Mouse (Mus musculus): Measurements from ENCODE around the gene Amt.

Gene Amt

DNA sequence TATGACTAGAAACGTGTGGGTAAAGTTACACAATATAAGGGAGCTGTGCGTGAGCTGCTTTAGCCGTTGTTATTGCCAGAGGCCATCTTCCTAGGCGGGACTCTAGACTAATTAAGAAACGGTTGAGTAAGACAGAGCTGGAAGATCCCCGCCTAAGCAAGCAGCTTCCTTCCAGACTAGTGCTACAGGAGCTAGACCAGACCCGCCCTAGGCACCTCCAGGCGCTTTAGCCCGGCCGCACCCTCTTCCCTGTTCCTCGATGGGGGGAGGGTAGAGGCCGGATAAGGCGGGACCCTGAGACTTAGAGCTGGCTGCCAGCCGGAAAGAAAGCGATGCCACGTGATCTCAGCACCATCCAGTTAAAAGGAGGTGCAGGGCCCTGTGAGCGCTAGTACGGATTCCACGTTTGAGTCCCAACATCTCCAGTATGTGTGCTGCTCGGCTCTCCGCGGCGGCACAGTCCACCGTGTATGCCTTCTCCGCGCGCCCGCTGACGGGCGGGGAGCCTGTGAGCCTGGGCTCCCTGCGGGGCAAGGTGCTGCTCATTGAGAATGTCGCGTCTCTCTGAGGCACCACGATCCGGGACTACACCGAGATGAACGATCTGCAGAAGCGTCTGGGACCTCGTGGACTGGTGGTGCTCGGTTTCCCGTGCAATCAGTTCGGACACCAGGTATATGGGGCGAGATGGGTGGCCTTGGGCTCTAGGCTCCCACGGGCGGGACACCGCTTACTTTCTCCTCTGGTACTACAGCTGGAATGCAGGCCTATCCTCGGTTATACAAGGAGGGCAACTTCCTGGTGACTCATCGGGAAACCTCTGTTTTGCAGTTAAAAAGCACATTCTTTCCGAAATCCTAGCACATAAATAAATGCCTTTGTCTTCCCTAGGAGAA is 42.5 kb downstream of the Amt start, which contains the start of gene Gpx1:
Gene Gpx1, plus strand, starts transcription at position 18 of the 896 bp plus-strand sequence.
- peak; percentile 93 for DNase-seq (ENCODE audit: low read depth, low spot score)

DNA sequence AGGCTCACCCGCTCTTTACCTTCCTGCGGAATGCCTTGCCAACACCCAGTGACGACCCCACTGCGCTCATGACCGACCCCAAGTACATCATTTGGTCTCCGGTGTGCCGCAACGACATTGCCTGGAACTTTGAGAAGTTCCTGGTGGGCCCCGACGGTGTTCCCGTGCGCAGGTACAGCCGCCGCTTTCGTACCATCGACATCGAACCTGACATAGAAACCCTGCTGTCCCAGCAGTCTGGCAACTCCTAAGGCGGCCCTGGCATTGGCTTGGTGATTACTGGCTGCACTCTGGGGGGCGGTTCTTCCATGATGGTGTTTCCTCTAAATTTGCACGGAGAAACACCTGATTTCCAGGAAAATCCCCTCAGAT is 43.2 kb downstream of the Amt start:
- DNase-seq (ENCODE audit: low read depth, low spot score) = no peak

DNA sequence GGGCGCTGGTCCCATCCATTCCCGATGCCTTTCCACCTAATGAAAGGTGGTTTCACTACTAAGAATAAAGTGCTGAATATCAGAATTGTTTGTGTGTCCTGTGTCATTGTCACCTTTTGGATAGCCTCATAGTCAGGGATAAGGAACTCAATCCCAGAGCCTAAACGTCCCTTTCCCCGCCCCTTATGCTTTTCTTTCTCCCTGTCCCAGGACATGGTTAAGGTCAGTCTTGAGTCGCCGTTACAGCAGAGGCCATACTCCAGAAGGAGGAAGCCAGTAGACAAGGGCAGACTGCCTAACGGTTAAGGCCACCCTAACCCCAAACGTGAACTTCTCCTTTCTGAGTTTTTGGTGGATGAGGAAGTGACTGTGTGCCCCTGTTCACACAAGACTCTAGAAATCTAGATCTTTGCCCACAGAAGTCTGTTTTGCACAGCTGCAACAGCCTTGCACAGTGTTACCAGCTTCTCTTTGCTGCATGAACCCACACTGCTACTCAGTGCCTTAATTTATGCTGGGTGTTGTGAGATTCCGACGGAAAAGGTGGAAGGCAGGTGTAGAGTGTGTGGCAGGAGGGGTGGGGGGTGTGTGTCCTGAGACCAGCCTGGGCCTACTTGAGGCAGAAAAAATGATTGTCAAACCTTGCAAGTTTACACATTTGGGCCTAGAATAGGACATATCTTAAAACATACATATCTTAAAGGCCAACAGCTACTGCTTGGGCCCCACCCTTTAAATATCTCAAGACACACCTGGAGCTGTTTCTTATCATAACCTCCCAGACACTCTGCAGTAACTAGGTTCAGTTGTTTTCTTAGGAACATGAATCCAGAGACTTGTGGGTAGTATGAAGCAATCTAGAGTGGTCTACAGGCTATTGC is 43.8 kb downstream of the Amt start:
- no peak for DNase-seq (ENCODE audit: low read depth, low spot score)

DNA sequence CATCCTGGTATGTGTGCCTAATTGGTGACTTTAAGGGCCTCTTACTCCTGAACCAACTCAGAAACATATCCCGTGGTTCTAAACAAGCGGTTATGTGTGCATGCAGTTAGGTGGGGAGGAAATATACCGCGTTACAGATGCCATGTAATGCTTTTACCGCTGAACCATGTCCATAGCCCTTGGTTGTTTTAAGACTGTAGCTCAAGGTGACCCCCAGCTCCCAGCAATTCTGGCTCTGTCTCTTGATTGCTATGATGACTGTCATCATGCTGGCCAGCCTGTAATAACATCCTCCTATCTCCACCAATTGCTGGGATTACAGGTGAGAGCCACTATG is 44.5 kb downstream of the Amt start:
- DNase-seq (ENCODE audit: low read depth, low spot score) = no peak

DNA sequence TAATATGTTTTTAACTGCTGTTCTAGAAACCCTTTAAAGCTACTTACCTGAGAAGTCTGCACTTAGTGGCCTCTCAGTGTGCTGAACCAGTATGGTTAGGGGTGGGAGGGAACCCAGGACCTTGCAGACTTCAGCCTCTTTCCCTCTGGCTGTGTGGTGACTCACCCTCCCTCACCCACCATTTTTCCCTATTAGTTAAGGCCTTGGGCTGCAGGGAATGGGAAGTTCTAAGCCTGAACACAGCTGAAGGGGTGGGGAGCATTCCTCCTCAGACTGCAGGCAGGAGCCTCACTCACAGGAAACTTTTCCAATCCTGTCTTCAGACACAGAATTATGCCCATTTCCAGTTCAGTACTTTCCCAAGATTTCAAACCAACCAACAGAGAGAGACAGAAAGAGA is 45.1 kb downstream of the Amt start:
- no peak for DNase-seq (ENCODE audit: low read depth, low spot score)

DNA sequence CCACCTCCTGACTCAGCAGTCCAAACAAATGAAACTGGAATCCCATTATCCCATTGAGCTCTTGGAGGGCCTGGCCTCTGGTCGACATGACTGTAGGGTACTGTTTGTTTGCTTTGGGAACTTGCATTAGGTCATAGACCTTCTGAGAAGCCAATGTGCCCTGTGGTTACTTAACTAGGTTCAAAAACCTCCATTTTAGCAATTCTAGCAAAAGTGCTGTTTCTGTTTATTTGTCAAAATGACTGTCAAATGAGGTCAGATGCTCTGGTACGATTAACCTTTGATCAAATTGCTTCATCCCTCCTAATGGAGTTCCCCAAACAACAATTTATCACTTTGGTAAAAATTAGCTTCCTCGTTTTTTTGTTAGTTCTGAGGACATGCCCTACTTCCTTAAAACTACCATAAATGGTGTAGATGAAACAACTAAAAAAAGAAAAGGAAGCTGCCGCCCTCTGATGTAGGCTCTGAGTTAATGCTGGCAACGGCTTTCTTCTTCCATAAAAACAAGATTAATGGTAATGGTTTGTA is 45.7 kb downstream of the Amt start:
- no peak for DNase-seq (ENCODE audit: low read depth, low spot score)

DNA sequence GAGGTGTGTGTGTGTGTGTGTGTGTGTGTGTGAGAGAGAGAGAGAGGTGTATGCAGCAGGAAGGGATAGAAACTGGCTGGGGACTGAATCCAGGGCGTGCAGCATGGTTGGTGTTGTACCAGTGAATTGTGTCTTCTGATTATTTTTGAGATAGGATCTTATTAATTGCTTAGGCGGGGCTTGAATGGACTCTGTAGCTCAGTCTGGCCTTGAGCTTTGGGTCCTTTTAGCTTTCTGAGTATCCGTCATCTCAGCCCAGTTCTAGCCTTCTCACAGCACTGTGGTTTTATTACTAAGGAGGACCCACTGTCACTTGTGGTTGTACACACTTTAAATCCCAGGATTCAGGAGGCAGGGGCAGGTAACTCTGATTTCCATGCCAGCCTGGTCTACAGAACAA is 46.7 kb downstream of the Amt start:
- no peak for DNase-seq (ENCODE audit: low read depth, low spot score)

DNA sequence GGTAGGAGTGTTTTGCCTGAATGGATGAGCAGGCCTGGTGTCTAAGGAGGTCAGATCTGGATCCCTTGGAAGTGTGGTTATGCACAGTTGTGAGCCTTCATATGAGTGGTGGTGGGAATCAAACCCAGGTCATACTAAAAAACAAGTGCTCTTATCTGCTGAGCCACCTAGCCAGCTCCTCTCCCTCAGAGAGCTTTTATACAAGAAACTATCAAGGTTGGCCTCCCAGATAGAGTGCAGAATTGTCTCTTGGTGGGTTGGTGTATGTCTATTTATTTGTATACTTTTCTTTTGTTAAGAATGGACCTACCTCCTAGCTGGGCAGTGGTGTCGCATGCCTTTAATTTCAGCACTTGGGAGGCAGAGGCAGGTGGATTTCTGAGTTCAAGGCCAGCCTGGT is 47.2 kb downstream of the Amt start:
- DNase-seq (ENCODE audit: low read depth, low spot score) = no peak

DNA sequence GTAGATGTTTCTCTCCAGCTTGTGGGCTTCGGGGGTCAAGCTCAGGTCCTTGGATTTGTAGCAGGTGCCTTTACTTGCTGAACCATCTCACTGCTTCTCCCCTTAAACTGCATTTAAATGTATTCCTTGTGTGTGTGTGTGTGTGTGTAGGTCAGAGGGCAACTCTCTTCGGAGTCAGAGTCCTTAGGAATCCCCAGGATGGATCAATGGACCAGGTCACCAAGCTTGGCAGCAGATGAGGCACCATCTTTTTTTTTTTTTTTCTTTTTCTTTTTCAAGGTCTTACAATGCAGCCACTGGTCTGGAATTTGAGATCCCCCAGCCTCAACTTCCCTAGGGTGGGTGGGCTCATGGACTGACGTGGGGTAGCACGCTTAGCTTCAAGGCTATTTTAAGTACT is 47.8 kb downstream of the Amt start:
- no peak for DNase-seq (ENCODE audit: low read depth, low spot score)

DNA sequence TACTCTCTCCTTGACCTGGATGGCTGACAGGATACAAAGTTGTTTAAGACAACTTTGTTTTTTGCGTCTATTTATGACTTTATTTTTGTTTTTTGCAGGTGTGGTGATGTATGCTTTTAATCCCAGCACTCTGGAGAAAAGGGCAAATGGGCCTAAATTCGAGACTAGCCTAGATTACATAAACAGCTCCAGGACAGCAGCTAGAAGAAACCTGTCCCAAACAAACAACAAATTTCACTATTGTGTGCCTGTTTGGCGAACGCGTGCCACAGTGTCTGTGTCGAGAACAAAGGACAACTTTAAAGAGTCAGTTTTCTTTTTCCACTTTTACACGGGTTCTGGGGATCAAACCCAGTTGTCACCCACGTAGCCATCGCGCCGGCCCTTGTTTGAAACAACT is 50.4 kb downstream of the Amt start:
- DNase-seq (ENCODE audit: low read depth, low spot score) = no peak

DNA sequence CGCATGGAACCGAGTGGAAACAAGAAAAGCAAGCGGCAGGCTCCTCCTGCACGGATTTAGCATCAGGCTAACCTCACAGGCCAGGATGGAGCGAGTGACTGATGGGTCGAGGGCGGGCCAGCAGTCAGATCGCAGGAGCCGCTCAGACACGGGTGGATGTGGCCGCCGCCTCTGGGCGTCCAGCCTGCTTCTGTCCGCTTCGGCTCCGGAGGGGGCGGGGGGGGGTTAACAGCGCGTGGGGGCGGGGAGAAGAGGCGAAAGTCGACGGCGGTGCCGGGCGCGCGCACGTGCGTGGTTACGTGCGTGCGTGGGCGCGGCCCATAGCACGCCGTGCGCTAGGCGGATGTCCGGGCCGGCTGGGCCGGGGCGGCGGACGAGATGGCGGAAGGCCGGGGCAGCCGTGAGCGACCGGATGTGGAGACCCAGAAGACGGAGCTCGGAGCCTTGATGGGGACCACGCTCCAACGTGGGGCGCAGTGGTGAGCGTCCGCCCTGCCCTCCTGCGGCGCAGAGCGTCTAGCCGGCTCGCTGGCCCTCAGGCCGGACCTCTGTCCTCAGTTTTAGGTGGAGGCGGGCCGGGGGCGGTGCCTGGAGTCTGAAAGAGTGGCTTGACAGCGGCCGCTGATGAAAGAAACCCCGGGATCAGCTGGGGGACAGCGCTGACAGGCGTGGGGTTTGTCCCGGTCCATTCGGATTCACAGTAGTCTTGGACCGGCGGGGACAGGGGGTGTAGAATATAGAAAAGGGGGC is 51.1 kb downstream of the Amt start, which contains the start of gene Usp4:
Gene Usp4, plus strand, starts transcription at position 314 of the 750 bp plus-strand sequence.
- DNase-seq (ENCODE audit: low read depth, low spot score) = peak; percentile 93

DNA sequence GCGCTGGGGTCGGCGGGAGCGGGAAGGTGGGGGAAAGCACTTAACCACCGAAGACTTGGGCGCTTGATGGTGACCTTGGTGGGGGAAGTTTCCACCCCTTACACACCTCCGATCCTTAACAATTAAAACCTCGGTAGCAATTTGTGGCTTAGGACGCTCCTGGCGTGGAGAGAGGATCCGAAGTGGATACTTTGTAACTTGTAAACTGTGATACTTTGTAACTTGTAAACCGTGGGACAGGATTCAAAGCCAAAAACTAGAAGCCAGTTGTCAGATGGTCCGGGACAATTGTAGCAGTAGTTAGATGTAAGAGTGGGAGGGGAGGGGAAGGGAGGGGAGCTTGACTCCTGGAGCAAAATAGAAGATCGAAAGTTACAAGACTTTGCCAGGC is 51.6 kb downstream of the Amt start:
- no peak for DNase-seq (ENCODE audit: low read depth, low spot score)

DNA sequence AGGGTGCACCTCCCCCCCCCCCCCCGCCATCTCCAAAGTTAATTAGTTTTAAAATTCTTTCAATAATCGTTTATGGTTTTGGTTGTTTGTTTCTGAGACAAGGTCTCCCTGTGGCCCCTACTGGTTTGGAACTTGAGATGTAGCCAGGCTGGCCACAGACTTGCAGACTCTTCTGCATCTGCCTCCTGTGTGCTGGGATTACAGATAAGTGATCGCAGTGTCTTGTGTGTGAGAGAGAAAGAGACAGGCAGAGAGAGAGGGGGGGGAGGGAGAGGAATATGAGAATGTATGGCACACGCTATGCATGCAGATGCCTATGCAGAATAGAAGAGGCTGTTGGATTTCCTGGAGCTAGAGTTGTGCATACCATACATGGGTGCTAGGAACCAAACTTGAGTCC is 53.1 kb downstream of the Amt start:
- no peak for DNase-seq (ENCODE audit: low read depth, low spot score)

All from mesoderm, embryonic 11.5 days (tissue).